Mouse (Mus musculus): ENCODE results near the gene Zkscan17. TPM values are rescaled to one million over a fixed set of nuclear protein-coding genes. Genes with fewer than 3 reads are reported as not detected.

Gene Zkscan17
- total RNA-seq, 2 experiments from 2014 or later: 7.9 to 9.1 TPM

GRCm38 (mm10) chr11:59471413-59472325 lies 54.9 kb downstream of the Zkscan17 start:
- DNase-seq (ENCODE audit: extremely low spot score in 1 of 2, low spot score in 1 of 2): no peak

GRCm38 (mm10) chr11:59460459-59460858 lies 66.1 kb downstream of the Zkscan17 start:
- DNase-seq (ENCODE audit: extremely low spot score in 1 of 2, low spot score in 1 of 2): no peak

GRCm38 (mm10) chr11:59458973-59459372 lies 67.6 kb downstream of the Zkscan17 start:
- DNase-seq (ENCODE audit: extremely low spot score in 1 of 2, low spot score in 1 of 2): no peak

DNA sequence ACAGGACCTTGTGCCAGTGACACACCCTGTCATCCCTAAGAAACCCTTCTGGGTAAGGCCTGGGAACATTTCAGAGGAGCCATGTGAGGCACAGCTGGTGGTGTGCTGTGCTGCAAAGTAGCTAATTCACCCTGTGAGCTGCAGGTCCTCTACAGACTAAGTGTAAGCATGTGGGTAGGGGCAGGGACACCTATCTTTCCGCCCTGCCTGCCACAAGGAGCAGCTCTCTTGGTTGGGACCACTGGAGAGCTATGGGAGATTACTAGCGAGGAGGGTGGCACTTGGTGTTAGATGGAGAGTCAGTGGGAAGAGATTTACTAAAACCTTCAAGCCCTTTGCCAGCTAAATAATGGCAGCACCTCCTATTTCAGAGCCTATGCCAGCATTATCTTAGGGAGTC lies 69.7 kb downstream of the Zkscan17 start:
- no peak for DNase-seq (ENCODE audit: extremely low spot score in 1 of 2, low spot score in 1 of 2)

DNA sequence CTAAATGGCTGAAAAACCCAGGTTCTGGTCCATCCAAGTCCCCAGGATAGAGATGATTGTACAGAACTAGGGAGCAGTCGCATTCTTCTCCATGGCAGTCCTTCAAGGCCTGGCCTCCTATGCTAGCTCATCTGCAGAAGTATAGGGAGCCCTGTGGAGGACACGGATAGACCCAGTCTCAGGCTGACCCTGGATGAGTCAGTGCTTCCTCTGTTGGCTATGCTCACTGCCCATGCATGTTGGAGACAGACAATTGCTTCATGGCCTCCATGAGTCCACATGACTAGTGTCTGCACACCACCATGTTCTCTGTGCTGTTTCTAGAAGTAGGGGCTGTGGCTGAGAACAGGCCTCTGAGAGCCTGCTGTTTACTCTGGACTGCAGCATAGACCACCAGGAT lies 70.2 kb downstream of the Zkscan17 start:
- DNase-seq (ENCODE audit: extremely low spot score in 1 of 2, low spot score in 1 of 2): no peak

DNA sequence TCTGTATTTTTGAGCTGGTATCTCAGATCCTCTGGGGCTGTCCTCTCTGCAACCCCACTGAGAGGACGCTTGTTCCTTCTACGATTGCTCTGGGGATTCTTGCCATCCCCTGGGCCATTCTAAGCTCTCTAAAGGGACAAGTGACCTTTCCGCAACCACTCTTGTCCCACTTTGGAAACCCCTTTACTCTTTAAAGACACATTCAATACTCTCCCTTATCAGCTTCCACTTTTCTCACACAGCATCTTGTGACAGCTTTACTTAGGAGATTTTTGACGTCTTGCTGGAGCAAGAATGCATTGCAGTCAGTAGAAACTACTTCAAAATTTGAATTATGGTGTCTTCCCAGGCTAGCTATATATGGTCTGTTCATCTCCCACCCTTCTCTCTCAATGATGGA lies 75.5 kb downstream of the Zkscan17 start, which contains the start of gene Snap47:
Gene Snap47 (minus strand): TSS at position 101 of the 400 bp plus-strand sequence.
- DNase-seq (ENCODE audit: extremely low spot score in 1 of 2, low spot score in 1 of 2): no peak

- no peak for DNase-seq (ENCODE audit: extremely low spot score in 1 of 2, low spot score in 1 of 2)
These were observed 76.2 kb downstream of the Zkscan17 start for GRCm38 (mm10) chr11:59450230-59450771.

- DNase-seq (ENCODE audit: extremely low spot score in 1 of 2, low spot score in 1 of 2): peak; percentile 87 to 91
These were observed 76.8 kb downstream of the Zkscan17 start, which contains the start of gene Jmjd4 for GRCm38 (mm10) chr11:59449741-59450229. Gene Jmjd4, plus strand, starts transcription at chr11:59450045.

- no peak for DNase-seq (ENCODE audit: extremely low spot score in 1 of 2, low spot score in 1 of 2)
These were observed 83.4 kb downstream of the Zkscan17 start for GRCm38 (mm10) chr11:59443102-59443501.

DNA sequence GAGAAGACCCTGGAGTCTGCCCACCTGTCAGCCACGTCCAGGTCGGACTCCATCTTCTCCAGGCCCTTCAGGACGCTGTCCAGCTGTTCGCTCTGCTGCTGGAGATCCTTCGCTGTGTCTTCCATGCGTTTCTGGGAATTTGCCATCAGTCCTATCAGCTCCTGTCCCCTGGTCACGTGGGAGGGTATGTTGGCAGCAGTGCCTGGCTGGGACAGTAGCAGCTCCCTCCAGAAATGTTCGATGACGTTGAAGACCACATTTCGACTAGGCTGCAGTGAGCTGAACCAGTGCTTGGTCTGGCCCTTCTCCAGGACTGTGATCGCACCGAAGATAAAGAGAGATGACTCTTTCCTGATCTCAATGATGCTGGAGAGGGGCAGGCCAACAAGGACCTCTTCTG lies 88.6 kb downstream of the Zkscan17 start:
- DNase-seq (ENCODE audit: extremely low spot score in 1 of 2, low spot score in 1 of 2): no peak

Other genes starting within 250 kb of the Zkscan17 start
- gene Wnt3a, start 236.0 kb downstream of the Zkscan17 start, total RNA-seq (2021): under 1 TPM in 1 of 2 experiments, not detected in 1; 0.10 TPM
- gene Wnt9a, start 219.8 kb downstream of the Zkscan17 start, total RNA-seq (2021): 1 to 10 TPM; 3.6 to 6.6 TPM
- gene Prss38, start 151.1 kb downstream of the Zkscan17 start, total RNA-seq (2021): not detected
- gene Jmjd4, start 76.7 kb downstream of the Zkscan17 start, total RNA-seq (2021): 10 to 100 TPM; 25.3 to 27.0 TPM
- 100 to 1,000 TPM; 345 to 382 TPM for gene Snap47, start 75.6 kb downstream of the Zkscan17 start, total RNA-seq (2021)
- gene Zfp867, start 54.3 kb downstream of the Zkscan17 start, total RNA-seq (2021): 1 to 10 TPM; 3.7 to 4.2 TPM
- gene Nlrp3, start 14.8 kb upstream of the Zkscan17 start, total RNA-seq (2021): under 1 TPM; 0.64 to 0.92 TPM
- gene Olfr222, start 49.5 kb upstream of the Zkscan17 start, total RNA-seq (2021): not detected
- not detected for gene Olfr223, start 66.5 kb upstream of the Zkscan17 start, total RNA-seq (2021)
- 100 to 1,000 TPM; 267 to 302 TPM for gene Mprip, start 134.6 kb upstream of the Zkscan17 start, total RNA-seq (2021)